Mouse (Mus musculus) heart, postnatal 0 days (tissue): Measurements from ENCODE around the gene Rnase10.

ENCODE experiments used
- CTCF ChIP-seq: IDR thresholded peaks from 2 replicates; pipeline ENCODE4 v1.5.1; 2016; ENCODE audit warnings: antibody characterized with exemption, control low read depth, low read depth
- EP300 ChIP-seq: IDR thresholded peaks from 2 replicates; pipeline ENCODE4 v1.6.1; 2016; ENCODE audit warnings: antibody characterized with exemption, low read depth

GRCm38 (mm10) chr14:50975001-50975400, 32.5 kb upstream of the Rnase10 start:
- TF ChIP-seq CTCF: no peak
- TF ChIP-seq EP300: no peak
